Mouse (Mus musculus) myocyte (in vitro differentiated cells): ENCODE measurements around the gene Hnrnph1.

Source experiments
- CEBPB ChIP-seq: IDR thresholded peaks from 2 replicates; pipeline ENCODE4 v1.6.1; 2011; ENCODE audit warnings: mild to moderate bottlenecking, moderate library complexity; ENCODE audit not compliant: poor library complexity, insufficient read depth, severe bottlenecking
- MAX ChIP-seq: IDR thresholded peaks from one replicate; pipeline ENCODE4 v1.6.1; 2011; ENCODE audit warnings: low read depth, mild to moderate bottlenecking, control low read depth
- POLR2A ChIP-seq: IDR thresholded peaks from one replicate; pipeline ENCODE4 v1.6.1; 2011; ENCODE audit warnings: low read depth, mild to moderate bottlenecking, control low read depth, moderate library complexity; ENCODE audit not compliant: insufficient read length
- POLR2AphosphoS2 ChIP-seq: IDR thresholded peaks from one replicate; pipeline ENCODE4 v1.6.1; 2011; ENCODE audit warnings: low read depth, control low read depth; ENCODE audit not compliant: insufficient read length
- SRF ChIP-seq: IDR thresholded peaks from one replicate; pipeline ENCODE4 v1.6.1; 2011; ENCODE audit warnings: low read depth; ENCODE audit not compliant: control insufficient read depth, insufficient read length
- TCF12 ChIP-seq: IDR thresholded peaks from one replicate; pipeline ENCODE4 v1.6.1; 2011; ENCODE audit warnings: mild to moderate bottlenecking, control low read depth; ENCODE audit not compliant: poor library complexity, insufficient read depth, severe bottlenecking
- USF1 ChIP-seq: IDR thresholded peaks from one replicate; pipeline ENCODE4 v1.6.1; 2011; ENCODE audit warnings: low read depth, mild to moderate bottlenecking, control low read depth, moderate library complexity

- TF ChIP-seq SRF, result no peak
- no peak for TF ChIP-seq POLR2A
- no peak for TF ChIP-seq TCF12
- no peak for TF ChIP-seq MAX
- TF ChIP-seq POLR2AphosphoS2, result no peak
- no peak for TF ChIP-seq USF1
- no peak for TF ChIP-seq CEBPB
Observed at GRCm38 (mm10) chr11:50379023-50379752, 2.4 kb downstream of the Hnrnph1 start.
